Comparison of ENCODE assay signal across 8 mouse cellular contexts in genomic region chr11:85760486-85761141, GRCm38 (mm10).
A peak's percentile ranks its signal among the peaks of the same experiment; 100 is the strongest.
DNase-seq lines count a peak whose midpoint lies in the region; ATAC-seq and TF ChIP-seq lines count a peak whose summit lies in the region.

No protein-coding gene starts in this region.

- no peak for TF ChIP-seq POLR2A in CH12.LX (IDR thresholded peaks at IDR 0.05; ENCODE audit: low read depth, low read length)

- dilution Hi-C loops in CH12.LX (cut with MboI; ENCODE audit: extremely low pct_ligation_motif_present, extremely low pct_unique_long_range_greater_than_20kb, low sequenced_read_pairs), result no loop called here

- H3K4me3 ChIP-seq in CH12.LX (replicated peaks in 1 of 3; ENCODE audit: low read depth in 2 of 3, low read length in 2 of 3, poor library complexity in 1 of 3), result no peak overlapping the region
- no peak overlapping the region for H3K4me3 ChIP-seq in hindbrain, embryonic 16.5 days (ENCODE audit: low read length)

- peak; percentile 91 for ATAC-seq in hindbrain, embryonic 16.5 days

- 27% methylated on average over 6 of the region's 6 CpGs for WGBS in hindbrain, embryonic 16.5 days

- no peak for TF ChIP-seq RAD21 in CH12.LX (IDR thresholded peaks at IDR 0.05; ENCODE audit: low read depth, low read length)

- H3K4me1 ChIP-seq in CH12.LX (ENCODE audit: control insufficient read depth in 1 of 2, insufficient read depth in 2 of 2), result peaks cover 4 to 25% of the 10 kb centered on the region in 2 experiments; a peak in 3 of 4 replicates
- H3K4me1 ChIP-seq in hindbrain, embryonic 16.5 days (ENCODE audit: control insufficient read depth, insufficient read depth, low read depth, low read length), result peaks cover 16% of the 10 kb centered on the region

- H3K9ac ChIP-seq in CH12.LX (ENCODE audit: insufficient read depth, low read depth), result no peak overlapping the region
- no peak overlapping the region for H3K9ac ChIP-seq in hindbrain, embryonic 16.5 days (ENCODE audit: low read depth, low read length)

- TF ChIP-seq CTCF in CH12.LX (conservative IDR thresholded peaks at IDR 0.05 in 1 of 2, IDR thresholded peaks at IDR 0.05 in 1 of 2; ENCODE audit: low read depth in 2 of 2, low read length in 2 of 2), result no peak

- TF ChIP-seq EP300 in CH12.LX (IDR thresholded peaks at IDR 0.05; ENCODE audit: low read length), result no peak

- H3K9me3 ChIP-seq in CH12.LX (replicated peaks; ENCODE audit: low read length), result no peaks in the 10 kb centered on the region
- no peaks in the 10 kb centered on the region for H3K9me3 ChIP-seq in hindbrain, embryonic 16.5 days (ENCODE audit: control insufficient read depth, low read length)

- in situ Hi-C loops in CH12.LX (cut with MboI; ENCODE audit: low pct_ligation_motif_present, low pct_unique_long_range_greater_than_20kb, low sequenced_read_pairs), result no loop called here

- no peaks in the 10 kb centered on the region for H3K27me3 ChIP-seq in CH12.LX (replicated peaks)
- no peaks in the 10 kb centered on the region for H3K27me3 ChIP-seq in hindbrain, embryonic 16.5 days (replicated peaks; ENCODE audit: control insufficient read depth, insufficient read depth, low read length)

- H3K36me3 ChIP-seq in CH12.LX (replicated peaks in 1 of 2; ENCODE audit: control insufficient read depth in 1 of 2, insufficient read depth in 1 of 2, low read length in 1 of 2), result no peaks in the 10 kb centered on the region
- H3K36me3 ChIP-seq in hindbrain, embryonic 16.5 days (ENCODE audit: control insufficient read depth, insufficient read depth, low read length), result no peaks in the 10 kb centered on the region

- no peak overlapping the region for H3K27ac ChIP-seq in CH12.LX (ENCODE audit: insufficient read depth, low read depth)
- H3K27ac ChIP-seq in hindbrain, embryonic 16.5 days (ENCODE audit: low read depth, low read length), result peak overlapping the region; percentile 56

- peak; percentile 67 for DNase-seq in adrenal gland, postnatal 14 days
- no peak for DNase-seq in adrenal gland, postnatal 4 days (ENCODE audit: low spot score in 2 of 2)
- peak; percentile 38 for DNase-seq in CH12.LX (ENCODE audit: extremely low read depth)
- peak; percentile 37 to 56 for DNase-seq in gastrocnemius, adult 8-10 months (ENCODE audit: low spot score in 2 of 2)
- peak; percentile 36 for DNase-seq in left cerebral cortex, postnatal 4 days
- DNase-seq in ovary, postnatal 14 days (ENCODE audit: low spot score), result peak; percentile 42
- DNase-seq in cerebellum, adult 9-10 months, result no peak

- H3K79me2 ChIP-seq in CH12.LX (replicated peaks; ENCODE audit: control insufficient read depth, extremely low read depth, insufficient read depth, poor library complexity, severe bottlenecking), result no peaks in the 10 kb centered on the region

- no peak overlapping the region for H3K4me2 ChIP-seq in CH12.LX (ENCODE audit: insufficient read depth, low read depth, poor library complexity, severe bottlenecking)
- no peak overlapping the region for H3K4me2 ChIP-seq in hindbrain, embryonic 16.5 days (ENCODE audit: low read length)

- intact Hi-C loops in left cerebral cortex, postnatal 4 days (cut with DNase I), result no loop called here

TF ChIP-seq in CH12.LX, 34 proteins besides CTCF, POLR2A, EP300 and RAD21:
- TF ChIP-seq BHLHE40 (IDR thresholded peaks at IDR 0.05; ENCODE audit: low read depth, low read length), result peak; percentile 49
- TF ChIP-seq SMC3 (IDR thresholded peaks at IDR 0.05; ENCODE audit: low read depth, low read length), result no peak
- 0 out of 2 replicates have a peak, but pooled peaks have one; percentile 41 for TF ChIP-seq MAX (IDR thresholded peaks at IDR 0.05; ENCODE audit: low read length)
- no peak for TF ChIP-seq ZNF384 (IDR thresholded peaks at IDR 0.05; ENCODE audit: low read depth, low read length)

Comparison
In these comparisons a context has a peak if more than half of its experiments do, and no peak if none do; other contexts are left out.
1. DNase-seq: peak in adrenal gland, postnatal 14 days (single experiment), CH12.LX (single experiment), gastrocnemius, adult 8-10 months (2 of 2), left cerebral cortex, postnatal 4 days (single experiment) and ovary, postnatal 14 days (single experiment); none in adrenal gland, postnatal 4 days (0 of 2) and cerebellum, adult 9-10 months (single experiment).